Mouse (Mus musculus): ENCODE measurements around the gene Dcst2. TPM values are rescaled to one million over a fixed set of nuclear protein-coding genes. Genes with fewer than 3 reads are reported as not detected.

The Dcst2 gene
- total RNA-seq, 1 experiment: not detected

DNA sequence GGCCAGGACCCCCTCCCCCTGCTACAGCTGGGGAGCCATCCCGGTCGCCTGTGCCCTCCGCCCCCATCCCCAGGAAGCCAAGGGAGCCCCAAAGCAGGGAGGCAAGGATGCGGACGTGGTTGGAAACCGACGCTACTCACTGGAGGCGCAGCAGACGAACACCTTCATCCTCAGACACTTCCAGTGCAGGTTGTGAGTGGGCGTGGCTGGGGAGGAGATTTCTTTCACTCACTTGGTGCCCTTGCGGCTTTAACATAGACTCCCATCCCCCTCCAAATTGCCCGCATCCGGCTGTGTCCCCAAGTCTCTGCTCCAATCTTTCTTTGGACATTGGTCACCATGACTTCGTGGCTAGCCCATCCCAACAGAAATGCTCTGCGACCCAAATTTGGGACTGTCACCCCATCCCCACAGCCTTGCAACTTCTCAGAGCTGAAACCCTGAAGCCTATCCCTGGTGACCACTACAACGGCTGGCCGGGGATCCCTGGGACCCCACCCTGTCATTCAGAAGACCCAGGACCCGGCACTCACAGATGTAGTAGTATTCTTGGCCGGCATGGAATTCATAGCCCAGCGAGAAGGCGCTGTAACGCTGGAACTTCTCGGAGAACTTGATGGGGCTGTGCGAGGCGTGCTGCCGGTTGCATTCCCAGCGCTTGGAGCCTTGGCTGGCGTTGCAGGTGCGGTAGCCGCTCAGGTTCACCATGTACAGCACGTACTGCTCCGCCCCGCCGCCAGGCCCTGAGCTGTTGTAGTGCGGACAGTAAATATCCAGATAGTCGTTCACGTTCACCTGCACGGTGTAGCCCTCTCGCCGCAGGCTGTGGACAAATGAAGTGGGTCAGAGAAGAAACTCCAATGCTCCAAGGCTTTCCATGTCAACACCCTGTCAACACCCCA, 45.6 kb upstream of the Dcst2 start:
- H3K4me3 ChIP-seq (ENCODE audit: insufficient read depth in 1 of 2, low read depth in 1 of 2, low read length in 2 of 2, poor library complexity in 1 of 2, severe bottlenecking in 1 of 2): peak overlapping the region; percentile 21 to 40
- no peak for DNase-seq (ENCODE audit: low read depth, low spot score)
- H3K9me3 ChIP-seq (ENCODE audit: control insufficient read depth, insufficient read depth, low read depth, low read length): no peaks in the 10 kb centered on the region
- TF ChIP-seq ZNF384 (IDR thresholded peaks at IDR 0.05; ENCODE audit: low read depth, low read length) (no peak), ZC3H11A (IDR thresholded peaks at IDR 0.05; ENCODE audit: borderline replicate concordance, low read depth, low read length) (no peak), CHD2 (IDR thresholded peaks at IDR 0.05; ENCODE audit: low read depth, low read length) (no peak), HCFC1 (IDR thresholded peaks at IDR 0.05; ENCODE audit: borderline replicate concordance, insufficient read depth, low read length) (no peak), MAFK (IDR thresholded peaks at IDR 0.05; ENCODE audit: insufficient read depth, low read depth, low read length) (no peak)
- H3K36me3 ChIP-seq (ENCODE audit: control insufficient read depth, insufficient read depth, low read length, poor library complexity, severe bottlenecking): no peaks in the 10 kb centered on the region
- in situ Hi-C loops (cut with MboI; ENCODE audit: low sequenced_read_pairs in 2 of 2, unreplicated experiment in 2 of 2): no loop called here
- H3K9ac ChIP-seq (ENCODE audit: insufficient read depth, low read depth, low read length, poor library complexity, severe bottlenecking): peak overlapping the region; percentile 9; the same call in 1 of the 2 replicates
- H3K4me1 ChIP-seq (ENCODE audit: control insufficient read depth in 2 of 2, insufficient read depth in 2 of 2, low read length in 2 of 2, poor library complexity in 1 of 2): peaks cover 0 to 22% of the 10 kb centered on the region in 2 experiments; a peak in 2 of 4 replicates
- H3K27ac ChIP-seq (ENCODE audit: insufficient read depth, low read depth, low read length, poor library complexity, severe bottlenecking): no peak overlapping the region; the same call in 1 of the 2 replicates

DNA sequence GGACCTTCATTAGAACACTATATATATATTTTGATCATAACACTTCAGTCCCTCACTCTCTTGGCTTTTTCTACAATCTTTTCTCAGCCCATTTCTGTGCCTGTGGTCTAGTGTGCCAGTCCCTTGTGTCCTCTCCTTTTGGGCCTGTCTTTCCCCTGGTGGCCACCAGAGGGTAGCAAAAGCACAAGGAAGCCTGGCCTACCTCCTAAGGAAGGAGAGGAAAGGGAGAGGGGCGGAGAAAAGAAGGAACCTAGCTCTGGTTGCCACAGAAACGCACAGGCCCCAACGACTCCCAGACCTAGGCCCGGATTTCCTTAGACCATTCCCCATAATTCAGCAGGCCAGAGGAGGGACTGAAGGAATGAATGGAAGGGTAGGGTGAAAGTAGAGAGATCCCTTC, 44.9 kb upstream of the Dcst2 start:
- peaks cover 0 to 22% of the 10 kb centered on the region in 2 experiments; a peak in 2 of 4 replicates for H3K4me1 ChIP-seq (ENCODE audit: control insufficient read depth in 2 of 2, insufficient read depth in 2 of 2, low read length in 2 of 2, poor library complexity in 1 of 2)
- in situ Hi-C loops (cut with MboI; ENCODE audit: low sequenced_read_pairs in 2 of 2, unreplicated experiment in 2 of 2): no loop called here
- TF ChIP-seq HCFC1 (IDR thresholded peaks at IDR 0.05; ENCODE audit: borderline replicate concordance, insufficient read depth, low read length) (no peak), CHD2 (IDR thresholded peaks at IDR 0.05; ENCODE audit: low read depth, low read length) (no peak), ZC3H11A (IDR thresholded peaks at IDR 0.05; ENCODE audit: borderline replicate concordance, low read depth, low read length) (peak; percentile 66; the same call in 1 of the 2 replicates), ZNF384 (IDR thresholded peaks at IDR 0.05; ENCODE audit: low read depth, low read length) (no peak), MAFK (IDR thresholded peaks at IDR 0.05; ENCODE audit: insufficient read depth, low read depth, low read length) (no peak)
- DNase-seq (ENCODE audit: low read depth, low spot score): peak; percentile 96
- H3K4me3 ChIP-seq (ENCODE audit: insufficient read depth in 1 of 2, low read depth in 1 of 2, low read length in 2 of 2, poor library complexity in 1 of 2, severe bottlenecking in 1 of 2): no peak overlapping the region
- no peaks in the 10 kb centered on the region for H3K9me3 ChIP-seq (ENCODE audit: control insufficient read depth, insufficient read depth, low read depth, low read length)
- no peak overlapping the region; the same call in 1 of the 2 replicates for H3K9ac ChIP-seq (ENCODE audit: insufficient read depth, low read depth, low read length, poor library complexity, severe bottlenecking)
- H3K36me3 ChIP-seq (ENCODE audit: control insufficient read depth, insufficient read depth, low read length, poor library complexity, severe bottlenecking): no peaks in the 10 kb centered on the region
- H3K27ac ChIP-seq (ENCODE audit: insufficient read depth, low read depth, low read length, poor library complexity, severe bottlenecking): no peak overlapping the region

DNA sequence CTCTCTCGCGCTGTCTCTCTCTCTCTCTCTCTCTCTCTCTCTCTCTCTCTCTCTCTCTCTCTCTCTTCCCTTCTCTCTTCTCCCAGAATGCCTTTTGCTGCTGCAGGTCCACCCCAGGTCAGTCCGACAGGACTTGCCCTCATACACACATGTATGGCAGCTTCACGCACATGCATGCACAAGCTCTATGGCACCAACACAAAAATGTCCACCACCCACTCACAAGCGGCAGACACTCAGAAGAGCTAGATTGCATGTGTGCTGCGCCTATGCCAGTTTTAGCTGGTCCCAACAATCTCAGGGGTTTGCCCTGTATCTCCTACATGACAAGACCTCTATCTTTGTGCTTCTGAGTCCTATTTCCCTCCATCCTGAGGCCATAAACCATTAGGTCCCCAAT, 44.5 kb upstream of the Dcst2 start:
- Histone ChIP-seq H3K9me3 (ENCODE audit: control insufficient read depth, insufficient read depth, low read depth, low read length) (no peaks in the 10 kb centered on the region), H3K27ac (ENCODE audit: insufficient read depth, low read depth, low read length, poor library complexity, severe bottlenecking) (no peak overlapping the region), H3K36me3 (ENCODE audit: control insufficient read depth, insufficient read depth, low read length, poor library complexity, severe bottlenecking) (no peaks in the 10 kb centered on the region), H3K4me1 (ENCODE audit: control insufficient read depth in 2 of 2, insufficient read depth in 2 of 2, low read length in 2 of 2, poor library complexity in 1 of 2) (peaks cover 0 to 22% of the 10 kb centered on the region in 2 experiments; a peak in 2 of 4 replicates), H3K4me3 (ENCODE audit: insufficient read depth in 1 of 2, low read depth in 1 of 2, low read length in 2 of 2, poor library complexity in 1 of 2, severe bottlenecking in 1 of 2) (no peak overlapping the region), H3K9ac (ENCODE audit: insufficient read depth, low read depth, low read length, poor library complexity, severe bottlenecking) (no peak overlapping the region; the same call in 1 of the 2 replicates)
- in situ Hi-C loops (cut with MboI; ENCODE audit: low sequenced_read_pairs in 2 of 2, unreplicated experiment in 2 of 2): no loop called here
- DNase-seq (ENCODE audit: low read depth, low spot score): no peak
- no peak for TF ChIP-seq MAFK (IDR thresholded peaks at IDR 0.05; ENCODE audit: insufficient read depth, low read depth, low read length)

DNA sequence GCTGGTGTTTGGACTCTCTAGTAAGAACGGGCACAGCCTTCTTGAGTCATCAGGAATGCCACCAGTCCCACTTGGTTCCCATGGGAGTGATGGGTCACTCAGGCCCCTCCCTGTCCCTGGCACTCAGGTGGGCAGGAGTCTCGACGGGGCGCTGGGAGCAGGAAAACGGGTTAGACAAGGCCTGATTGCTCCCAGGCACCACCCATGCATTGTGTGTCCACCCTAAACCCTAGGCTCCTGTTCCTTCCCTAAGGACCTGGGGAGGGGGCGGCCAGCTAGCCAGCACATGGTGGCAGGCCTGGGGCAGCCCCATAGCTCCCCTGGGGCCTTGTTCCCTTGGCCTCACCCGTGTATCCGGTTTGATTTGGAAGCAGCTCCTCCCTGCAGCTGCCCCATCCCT, 43.5 kb upstream of the Dcst2 start:
- in situ Hi-C loops (cut with MboI; ENCODE audit: low sequenced_read_pairs in 2 of 2, unreplicated experiment in 2 of 2): no loop called here
- H3K4me3 ChIP-seq (ENCODE audit: insufficient read depth in 1 of 2, low read depth in 1 of 2, low read length in 2 of 2, poor library complexity in 1 of 2, severe bottlenecking in 1 of 2): no peak overlapping the region
- TF ChIP-seq CHD2 (IDR thresholded peaks at IDR 0.05; ENCODE audit: low read depth, low read length) (no peak), ZC3H11A (IDR thresholded peaks at IDR 0.05; ENCODE audit: borderline replicate concordance, low read depth, low read length) (no peak), MAFK (IDR thresholded peaks at IDR 0.05; ENCODE audit: insufficient read depth, low read depth, low read length) (no peak), ZNF384 (IDR thresholded peaks at IDR 0.05; ENCODE audit: low read depth, low read length) (no peak), HCFC1 (IDR thresholded peaks at IDR 0.05; ENCODE audit: borderline replicate concordance, insufficient read depth, low read length) (no peak)
- H3K9me3 ChIP-seq (ENCODE audit: control insufficient read depth, insufficient read depth, low read depth, low read length): no peaks in the 10 kb centered on the region
- no peak overlapping the region for H3K27ac ChIP-seq (ENCODE audit: insufficient read depth, low read depth, low read length, poor library complexity, severe bottlenecking)
- no peak for DNase-seq (ENCODE audit: low read depth, low spot score)
- no peak overlapping the region for H3K9ac ChIP-seq (ENCODE audit: insufficient read depth, low read depth, low read length, poor library complexity, severe bottlenecking)
- peaks cover 0 to 26% of the 10 kb centered on the region in 2 experiments; a peak in 2 of 4 replicates for H3K4me1 ChIP-seq (ENCODE audit: control insufficient read depth in 2 of 2, insufficient read depth in 2 of 2, low read length in 2 of 2, poor library complexity in 1 of 2)
- no peaks in the 10 kb centered on the region for H3K36me3 ChIP-seq (ENCODE audit: control insufficient read depth, insufficient read depth, low read length, poor library complexity, severe bottlenecking)

Data from ES-E14 (cell line).